Mouse (Mus musculus): Measurements from ENCODE around the gene Zfp935. TPM values are rescaled to one million over a fixed set of nuclear protein-coding genes. Genes with fewer than 3 reads are reported as not detected.
"Not testable (repeated sequence)": the region's sequence is repeated elsewhere in the genome, so short reads cannot be mapped to it uniquely, and the experiment has no call there.

Gene Zfp935
- polyA plus RNA-seq (2016; fragmentation: Nextera tagmentation; extraction: Ambion mirVana), result not detected in 2 replicates

DNA sequence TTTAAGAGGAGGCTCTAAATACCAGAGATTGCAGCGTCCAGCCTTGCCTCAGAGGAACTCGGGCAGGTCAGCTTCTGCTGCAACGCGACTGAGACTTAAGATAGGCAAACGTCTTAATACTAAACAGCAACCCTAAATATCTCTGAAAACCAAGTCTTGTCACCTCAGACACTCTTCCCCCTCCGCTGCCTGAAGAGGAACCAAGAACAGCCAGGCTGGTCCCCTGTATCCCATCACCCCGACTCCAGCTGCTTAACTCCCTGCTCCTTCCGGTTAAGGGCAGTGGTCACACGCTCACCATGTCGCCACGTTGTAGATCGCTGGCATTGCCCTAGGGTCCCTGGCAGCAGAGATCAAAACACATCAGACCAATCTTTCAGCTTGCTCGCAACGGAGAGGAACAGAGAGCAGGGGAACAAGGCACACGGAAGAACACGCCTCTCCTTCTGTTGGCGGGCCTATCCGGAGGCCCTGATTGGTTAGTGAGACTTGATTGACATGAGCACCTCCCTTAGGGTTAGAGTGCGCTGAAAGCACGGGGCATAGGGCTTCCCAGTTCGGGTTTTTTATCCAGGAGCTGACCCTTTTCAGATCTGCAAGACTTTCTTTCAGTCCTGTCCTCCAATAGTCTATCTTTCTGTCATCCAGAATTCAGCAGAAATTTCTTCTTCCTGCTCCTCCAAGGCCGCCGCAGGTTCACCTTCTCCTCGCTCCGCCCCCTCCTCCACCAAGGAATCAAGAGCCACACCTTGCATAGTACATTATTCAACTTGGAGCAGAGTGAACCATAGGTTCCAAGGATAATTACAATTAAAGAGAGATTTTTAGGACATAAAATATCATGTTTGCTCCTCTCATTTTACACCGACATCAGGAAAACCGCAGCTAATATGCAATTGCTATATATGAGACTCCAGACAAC lies at the start of gene Zfp935:
Zfp935 (minus strand) TSS at position 323 of the 922 bp plus-strand sequence.
- H3K4me3 ChIP-seq, result peak within 1 kb of the TSS; percentile 51
- peaks cover 22% of the 10 kb centered on the region for H3K36me3 ChIP-seq
- peaks cover 12% of the 10 kb centered on the region for H3K9me3 ChIP-seq (replicated peaks)
- not testable (repeated sequence) for H3K27me3 ChIP-seq (ENCODE audit: low read depth, poor library complexity, severe bottlenecking); H3K4me1 ChIP-seq
- 5% methylated on average over 27 of the region's 27 CpGs for WGBS
- DNase-seq (ENCODE audit: low spot score), result peak; percentile 40
- peak within 1 kb of the TSS; percentile 71; the same call in 1 of the 2 replicates for H3K27ac ChIP-seq

DNA sequence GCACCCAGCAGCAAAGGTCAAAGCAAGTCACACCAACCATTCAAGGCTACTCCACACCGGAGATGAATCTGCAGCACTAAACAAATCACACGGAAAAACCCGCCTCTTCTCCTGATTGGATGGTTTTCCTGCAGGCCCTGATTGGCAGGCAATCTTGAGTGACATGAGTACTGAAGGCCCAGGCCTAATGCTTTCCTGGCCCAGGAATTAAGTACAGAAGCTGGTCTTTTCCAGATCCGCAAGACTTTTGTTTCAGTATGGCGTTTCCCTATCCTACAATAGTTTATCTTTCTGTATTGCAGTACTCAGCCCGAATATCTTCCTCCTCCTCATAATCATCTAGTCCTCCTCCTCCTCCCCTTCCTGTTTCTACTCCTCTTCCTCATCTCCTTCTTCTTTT lies 12.8 kb upstream of the Zfp935 start, which contains the start of gene Zfp934:
Zfp934 (minus strand) TSS at position 101 of the 400 bp plus-strand sequence.
- not testable (repeated sequence) for H3K27me3 ChIP-seq (ENCODE audit: low read depth, poor library complexity, severe bottlenecking); H3K4me1 ChIP-seq; H3K9me3 ChIP-seq (replicated peaks); H3K4me3 ChIP-seq; H3K36me3 ChIP-seq; H3K27ac ChIP-seq; DNase-seq (ENCODE audit: low spot score)
- WGBS, result 83% methylated on average over 5 of the region's 6 CpGs

DNA sequence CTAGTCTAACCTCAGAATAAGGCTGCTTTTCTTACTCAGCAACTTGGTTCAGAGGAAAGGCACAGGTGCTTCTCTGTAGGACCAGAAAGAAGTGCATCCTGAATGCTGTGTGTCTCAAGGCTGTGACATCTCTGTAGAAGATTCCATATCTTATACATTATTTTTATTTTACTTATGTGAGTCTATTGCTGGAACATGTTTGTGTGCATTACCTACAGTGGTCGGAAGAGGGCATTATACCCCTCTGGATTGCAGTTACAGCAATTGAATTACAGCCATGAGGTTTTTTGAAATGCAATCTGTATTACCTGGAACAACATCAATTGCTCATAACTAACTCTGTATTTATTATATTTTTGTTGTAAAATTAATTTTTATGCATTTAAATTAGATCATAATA lies 3.4 kb upstream of the Zfp935 start:
- H3K27me3 ChIP-seq (ENCODE audit: low read depth, poor library complexity, severe bottlenecking); H3K36me3 ChIP-seq; H3K9me3 ChIP-seq (replicated peaks); H3K4me3 ChIP-seq; DNase-seq (ENCODE audit: low spot score); H3K4me1 ChIP-seq; H3K27ac ChIP-seq: not testable (repeated sequence)
- WGBS, result 22% methylated on average over 1 of the region's 1 CpGs

DNA sequence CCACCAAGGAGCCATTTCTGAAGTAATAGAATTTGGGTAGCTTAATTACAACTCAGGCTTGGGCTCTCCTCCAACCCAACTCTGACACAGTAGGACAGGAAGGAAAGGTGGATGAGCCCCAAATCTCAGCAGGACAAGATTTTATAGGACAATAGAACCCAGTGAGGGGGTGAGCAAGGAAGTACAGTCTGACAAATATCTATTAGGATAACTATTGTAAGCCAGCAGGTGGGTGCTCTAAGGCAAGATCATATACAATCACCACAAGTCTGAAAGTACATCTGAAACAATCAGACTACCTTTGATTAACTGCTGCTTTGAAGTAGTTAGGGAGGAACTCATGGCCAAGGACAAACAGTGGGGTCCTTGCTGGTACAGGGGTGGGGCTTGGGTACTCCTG lies 28.2 kb downstream of the Zfp935 start:
- not testable (repeated sequence) for H3K27ac ChIP-seq; H3K36me3 ChIP-seq; H3K9me3 ChIP-seq (replicated peaks)

DNA sequence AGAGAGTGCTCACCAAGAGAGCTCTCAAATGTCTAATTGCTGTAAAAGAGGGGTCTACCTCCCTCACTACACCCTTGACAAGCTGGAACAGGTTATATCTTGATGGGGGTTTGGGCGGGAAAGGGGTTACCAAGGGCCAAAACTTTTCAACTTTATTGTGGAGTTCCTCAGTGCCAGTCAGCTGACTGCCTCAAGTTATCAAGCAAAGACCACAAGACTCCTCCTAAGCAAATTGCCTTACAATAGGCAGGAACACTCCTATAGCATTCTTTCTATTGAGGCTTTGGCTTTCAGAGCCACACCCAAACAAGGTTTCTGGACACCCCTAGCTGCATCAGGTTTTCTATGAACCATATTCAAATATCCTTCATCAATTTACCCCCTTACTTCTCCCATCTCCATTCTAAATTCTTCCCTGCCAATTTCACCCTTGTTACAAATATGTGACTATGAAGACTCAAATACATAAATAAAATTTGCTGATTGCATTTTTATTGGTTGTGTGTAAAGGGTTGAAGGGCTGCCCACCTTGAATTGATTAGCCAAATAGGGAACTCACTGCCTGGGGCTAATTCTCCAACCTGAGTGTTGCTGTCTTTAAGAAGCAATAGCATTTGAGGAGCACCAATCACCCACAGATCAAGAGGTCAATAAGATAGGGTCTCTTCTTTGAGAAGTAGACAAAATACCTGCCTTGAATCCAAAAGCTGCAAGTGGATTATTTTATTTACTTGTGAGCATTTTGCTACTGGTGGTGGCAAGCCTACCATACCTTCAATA lies 47.5 kb downstream of the Zfp935 start:
- WGBS, result 91% methylated on average over 1 of the region's 1 CpGs
- H3K27ac ChIP-seq; DNase-seq (ENCODE audit: low spot score); H3K9me3 ChIP-seq (replicated peaks); H3K4me1 ChIP-seq; H3K4me3 ChIP-seq; H3K27me3 ChIP-seq (ENCODE audit: low read depth, poor library complexity, severe bottlenecking); H3K36me3 ChIP-seq: not testable (repeated sequence)

More for the DNA sequence above, 28.2 kb downstream of the Zfp935 start:
- not testable (repeated sequence) for H3K4me3 ChIP-seq; DNase-seq (ENCODE audit: low spot score); H3K27me3 ChIP-seq (ENCODE audit: low read depth, poor library complexity, severe bottlenecking); H3K4me1 ChIP-seq

DNA sequence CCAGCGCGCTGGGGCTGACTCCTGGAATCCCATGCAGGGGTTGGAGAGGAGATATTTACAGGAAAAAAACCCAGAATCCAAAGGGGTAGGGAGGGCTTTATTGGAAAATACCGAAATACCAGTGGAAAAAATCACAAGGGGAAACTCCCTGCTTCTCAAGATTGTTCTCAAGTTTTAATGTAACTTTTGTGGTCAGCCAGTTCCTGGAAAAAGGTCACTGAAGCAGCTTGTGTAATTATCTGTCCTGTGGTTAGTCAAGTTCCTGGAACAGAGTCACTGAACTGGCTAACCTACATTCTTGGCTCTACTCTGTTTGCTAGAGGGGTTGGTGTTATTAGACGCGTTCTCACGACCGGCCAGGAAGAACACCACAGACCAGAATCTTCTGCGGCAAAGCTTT lies 85.7 kb downstream of the Zfp935 start:
- H3K4me3 ChIP-seq; H3K4me1 ChIP-seq; H3K27me3 ChIP-seq (ENCODE audit: low read depth, poor library complexity, severe bottlenecking); H3K36me3 ChIP-seq; H3K9me3 ChIP-seq (replicated peaks); H3K27ac ChIP-seq; DNase-seq (ENCODE audit: low spot score): not testable (repeated sequence)
- 96% methylated on average over 8 of the region's 8 CpGs for WGBS

DNA sequence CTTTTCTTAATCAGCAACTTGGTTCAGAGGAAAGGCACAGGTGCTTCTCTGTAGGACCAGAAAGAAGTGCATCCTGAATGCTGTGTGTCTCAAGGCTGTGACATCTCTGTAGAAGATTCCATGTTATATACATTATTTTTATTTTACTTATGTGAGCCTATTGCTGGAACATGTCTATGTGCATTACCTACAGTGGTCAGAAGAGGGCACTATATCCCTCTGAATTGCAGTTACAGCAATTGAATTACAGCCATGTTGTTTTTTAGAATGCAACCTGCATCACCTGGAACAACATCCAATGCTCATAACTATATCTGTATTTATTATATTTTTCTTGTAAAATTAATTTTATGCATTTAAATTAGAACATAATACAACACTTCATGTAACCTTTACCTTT lies 88.4 kb downstream of the Zfp935 start:
- H3K27me3 ChIP-seq (ENCODE audit: low read depth, poor library complexity, severe bottlenecking); H3K36me3 ChIP-seq; H3K4me3 ChIP-seq; H3K9me3 ChIP-seq (replicated peaks); H3K4me1 ChIP-seq; DNase-seq (ENCODE audit: low spot score); H3K27ac ChIP-seq: not testable (repeated sequence)

DNA sequence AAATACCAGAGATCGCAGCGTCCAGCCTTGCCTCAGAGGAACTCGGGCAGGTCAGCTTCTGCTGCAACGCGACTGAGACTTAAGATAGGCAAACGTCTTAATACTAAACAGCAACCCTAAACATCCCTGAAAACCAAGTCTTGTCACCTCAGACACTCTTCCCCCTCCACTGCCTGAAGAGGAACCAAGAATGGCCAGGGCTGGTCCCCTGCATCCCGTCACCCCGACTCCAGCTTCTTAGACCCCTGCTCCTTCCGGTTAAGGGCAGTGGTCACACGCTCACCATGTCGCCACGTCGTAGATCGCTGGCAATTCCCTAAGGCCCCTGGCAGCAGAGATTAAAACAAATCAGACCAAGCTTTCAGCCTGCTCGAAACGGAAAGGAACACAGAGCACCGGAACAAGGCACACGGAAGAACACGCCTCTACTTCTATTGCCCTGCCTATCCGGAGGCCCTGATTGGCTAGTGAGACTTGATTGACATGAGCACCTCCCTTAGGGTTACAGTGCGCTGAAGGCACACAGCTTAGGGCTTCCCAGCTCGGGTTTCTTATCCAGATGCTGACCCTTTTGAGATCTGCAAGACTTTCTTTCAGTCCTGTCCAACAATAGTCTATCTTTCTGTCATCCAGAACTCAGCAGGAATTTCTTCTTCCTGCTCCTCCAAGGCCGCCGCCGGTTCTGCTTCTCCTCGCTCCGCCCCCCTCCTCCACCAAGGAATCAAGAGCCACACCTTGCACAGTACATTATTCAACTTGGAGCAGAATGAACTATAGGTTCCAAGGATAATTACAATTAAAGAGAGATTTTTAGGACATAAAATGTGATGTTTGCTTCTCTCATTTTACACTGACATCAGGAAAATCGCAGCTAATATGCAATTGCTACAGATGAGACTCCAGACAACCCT lies 91.6 kb downstream of the Zfp935 start, which contains the start of gene Gm49359:
Gm49359 (minus strand) TSS at position 409 of the 911 bp plus-strand sequence.
- DNase-seq (ENCODE audit: low spot score), result peak; percentile 81
- Histone ChIP-seq H3K4me3 (peak within 1 kb of the TSS; percentile 64), H3K27ac (peak within 1 kb of the TSS; percentile 82), H3K36me3 (peaks cover 18% of the 10 kb centered on the region)
- not testable (repeated sequence) for H3K4me1 ChIP-seq; H3K27me3 ChIP-seq (ENCODE audit: low read depth, poor library complexity, severe bottlenecking); H3K9me3 ChIP-seq (replicated peaks)
- WGBS, result 2% methylated on average over 28 of the region's 28 CpGs

Small RNAs within 50 kb of the gene (microRNA-seq; reads per million reads assigned to microRNA genes)
- gene Gm22256, result not detected

Other genes starting within 250 kb of the Zfp935 start
- 5.1 and 6.1 TPM in 2 replicates for gene Gm3604, start 175.3 kb downstream of the Zfp935 start, polyA plus RNA-seq (2016; fragmentation: Nextera tagmentation; extraction: Ambion mirVana)
- gene Gm49359, start 91.7 kb downstream of the Zfp935 start, polyA plus RNA-seq (2016; fragmentation: Nextera tagmentation; extraction: Ambion mirVana), result 11.4 and 15.9 TPM in 2 replicates
- gene Zfp934, start 12.7 kb upstream of the Zfp935 start, polyA plus RNA-seq (2016; fragmentation: Nextera tagmentation; extraction: Ambion mirVana), result 20.2 and 27.1 TPM in 2 replicates
- 12.6 and 18.5 TPM in 2 replicates for gene 6720489N17Rik, start 65.7 kb upstream of the Zfp935 start, polyA plus RNA-seq (2016; fragmentation: Nextera tagmentation; extraction: Ambion mirVana)
- 24.7 and 30.5 TPM in 2 replicates for gene Platr25, start 202.2 kb upstream of the Zfp935 start, polyA plus RNA-seq (2016; fragmentation: Nextera tagmentation; extraction: Ambion mirVana)
- 9.8 and 11.7 TPM in 2 replicates for gene Gm5141, start 227.3 kb upstream of the Zfp935 start, polyA plus RNA-seq (2016; fragmentation: Nextera tagmentation; extraction: Ambion mirVana)